Mouse (Mus musculus): ENCODE measurements at regions not wholly inside any gene's neighbourhood (a gene's known extent, or its start where the extent isn't known, plus 50 kb on each side); places are given as distances from the start of the nearest gene placed in this dataset.

GRCm38 (mm10) chr13:119378404-119379037 lies 49.9 kb upstream of the Paip1 start:
- DNase-seq = peak; percentile 88

All from kidney, postnatal 10 days (tissue).